Mouse (Mus musculus): ENCODE results near the gene 4833420G17Rik. TPM values are rescaled to one million over a fixed set of nuclear protein-coding genes. Genes with fewer than 3 reads are reported as not detected.

The 4833420G17Rik gene
- polyA plus RNA-seq, 1 experiment: 80.9 TPM

Other genes starting within 250 kb of the 4833420G17Rik start
- 65.7 and 68.7 TPM in 2 replicates for gene Paip1, start 34.2 kb upstream of the 4833420G17Rik start, polyA plus RNA-seq (2012; rRNA removed)
- 11.5 and 18.2 TPM in 2 replicates for gene Tmem267, start 25.3 kb downstream of the 4833420G17Rik start, polyA plus RNA-seq (2012; rRNA removed)
- 1.5 and 1.7 TPM in 2 replicates for gene 3110070M22Rik, start 25.6 kb downstream of the 4833420G17Rik start, polyA plus RNA-seq (2012; rRNA removed)
- gene Ccl28, start 161.1 kb downstream of the 4833420G17Rik start, polyA plus RNA-seq (2012; rRNA removed): 0.24 and 0.47 TPM in 2 replicates
- gene Hmgcs1, start 227.6 kb downstream of the 4833420G17Rik start, polyA plus RNA-seq (2012; rRNA removed): 148 and 162 TPM in 2 replicates